Mouse (Mus musculus): ENCODE measurements at regions not wholly inside any gene's neighbourhood (a gene's known extent, or its start where the extent isn't known, plus 50 kb on each side); places are given as distances from the start of the nearest gene placed in this dataset.

DNA sequence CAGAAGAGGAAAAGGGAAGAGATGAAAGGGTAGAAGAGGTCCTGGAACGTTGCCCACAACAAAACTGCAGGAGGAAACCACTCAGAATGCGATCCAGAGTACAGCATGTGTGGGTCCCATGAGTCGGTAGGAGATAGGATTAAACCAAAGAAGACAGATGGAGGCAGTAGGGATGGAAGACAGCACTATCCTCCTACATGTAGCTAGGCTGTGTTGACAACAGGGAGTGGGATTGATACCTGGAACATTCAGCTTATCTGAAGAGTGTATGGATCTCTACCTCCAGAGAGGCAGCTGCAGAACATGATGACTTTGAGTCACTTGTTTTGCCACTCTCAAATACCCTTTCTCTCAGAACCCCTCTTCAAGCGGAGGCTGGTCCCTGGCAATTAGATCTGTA, 399.4 kb upstream of the Camk1g start:
- no peak for DNase-seq (ENCODE audit: extremely low spot score in 1 of 2, low spot score in 2 of 2)
- intact Hi-C loops (cut with DNase I), result no loop called here

DNA sequence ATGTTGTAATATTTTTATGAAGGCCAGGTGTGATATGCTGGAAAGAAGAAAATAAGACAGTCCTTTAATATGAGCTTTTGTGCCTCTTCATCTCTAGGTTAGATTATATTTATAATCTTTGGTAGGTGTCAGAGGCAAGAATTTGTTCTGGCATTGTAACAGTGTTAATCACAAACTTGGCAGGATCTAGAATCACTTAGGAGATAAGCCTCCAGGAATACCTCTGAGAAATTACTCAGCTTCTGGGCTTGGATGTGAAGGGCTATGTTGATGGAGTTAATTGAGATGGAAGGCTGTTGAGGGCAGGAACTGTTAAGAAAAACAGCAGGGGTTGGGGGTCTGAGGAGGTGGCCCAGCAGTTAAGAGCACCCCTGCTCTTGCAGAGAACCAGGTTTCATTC, 394.0 kb upstream of the Camk1g start:
- DNase-seq (ENCODE audit: extremely low spot score in 1 of 2, low spot score in 2 of 2), result no peak
- intact Hi-C loops (cut with DNase I), result no loop called here

DNA sequence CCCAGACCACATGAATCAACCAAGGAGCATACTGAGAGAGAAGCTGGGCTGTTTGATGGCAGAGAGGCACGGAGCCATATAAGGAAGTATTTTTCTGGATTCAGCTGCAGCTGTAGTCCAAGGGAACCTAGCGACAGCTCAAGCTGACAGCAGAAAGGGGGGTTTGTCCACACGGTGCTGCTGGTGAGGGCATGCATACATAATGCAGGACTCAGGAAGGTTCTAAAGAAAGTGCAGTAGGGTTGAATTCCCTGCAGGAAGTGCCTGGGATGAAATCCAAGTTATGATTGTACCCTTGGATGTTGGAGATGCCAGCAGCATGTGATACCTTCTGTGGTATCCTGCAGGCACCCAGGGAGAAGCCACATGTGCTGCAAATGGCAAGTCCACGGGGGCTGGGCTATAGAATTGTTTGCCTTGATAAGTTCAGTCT, 381.7 kb upstream of the Camk1g start:
- no peak for DNase-seq (ENCODE audit: extremely low spot score in 1 of 2, low spot score in 2 of 2)
- intact Hi-C loops (cut with DNase I), result no loop called here

DNA sequence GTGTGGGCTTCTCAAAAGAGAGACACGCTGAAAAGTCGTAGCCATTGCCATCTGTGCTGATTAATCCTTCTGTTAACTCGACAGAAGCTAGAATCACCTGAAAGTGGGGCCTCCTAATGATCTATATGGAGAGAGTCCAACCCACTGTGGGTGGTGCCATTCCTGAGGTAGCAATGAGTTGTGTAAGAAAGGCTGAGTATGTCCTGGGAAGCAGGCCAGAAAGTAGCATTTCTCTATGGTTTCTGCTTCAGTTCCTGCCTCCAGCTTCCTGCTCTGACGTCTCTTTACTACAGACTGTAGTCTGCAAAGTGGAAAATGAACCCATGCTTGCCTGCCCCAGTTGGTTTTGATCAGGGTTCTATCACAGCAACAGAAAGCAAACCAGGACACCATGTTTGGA, 380.8 kb upstream of the Camk1g start:
- no peak for DNase-seq (ENCODE audit: extremely low spot score in 1 of 2, low spot score in 2 of 2)
- intact Hi-C loops (cut with DNase I), result no loop called here

DNA sequence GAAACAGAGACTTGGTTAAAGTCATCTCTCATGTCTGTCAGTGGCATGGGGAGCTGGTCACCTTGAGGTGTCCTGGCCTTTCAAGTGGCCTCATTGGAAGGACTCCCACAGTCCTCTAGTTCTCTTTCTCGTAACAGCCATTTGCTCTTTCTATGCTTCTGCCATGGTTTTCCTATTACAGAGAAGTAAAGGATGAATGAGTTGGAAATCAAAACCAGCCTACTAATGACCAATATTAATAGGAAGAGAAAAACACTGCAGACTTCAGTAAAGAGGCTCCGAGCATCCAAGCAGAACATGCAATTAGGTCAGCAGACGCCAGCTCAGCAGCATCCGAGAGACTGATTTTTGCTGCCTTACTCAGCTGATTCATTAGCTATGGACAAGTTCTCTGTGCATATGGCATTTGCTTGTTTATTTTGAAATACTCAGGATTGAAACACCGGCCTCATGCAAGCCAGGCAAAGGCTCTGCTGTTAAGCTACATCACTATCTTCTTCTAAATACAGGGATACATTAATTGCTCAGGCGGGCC, 377.4 kb upstream of the Camk1g start:
- intact Hi-C loops (cut with DNase I), result no loop called here
- no peak for DNase-seq (ENCODE audit: extremely low spot score in 1 of 2, low spot score in 2 of 2)

DNA sequence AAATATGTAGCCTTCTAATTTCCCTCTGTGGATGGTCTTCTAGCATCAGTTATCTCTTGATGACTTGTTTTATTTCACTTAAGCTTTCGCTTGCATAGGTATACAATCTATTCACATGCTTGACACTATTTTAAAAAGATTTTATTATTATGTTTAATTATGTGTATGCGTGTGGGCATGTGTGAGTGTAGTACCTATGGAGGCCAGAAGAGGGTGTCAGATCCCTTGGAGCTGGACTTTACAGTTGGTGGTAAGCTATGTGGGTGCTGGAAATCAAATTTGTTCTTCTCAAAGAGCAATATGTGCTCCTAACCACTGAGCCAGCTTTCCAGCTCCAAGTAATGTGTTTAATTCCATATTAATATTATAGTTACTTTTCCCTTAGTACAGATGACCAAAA, 372.6 kb upstream of the Camk1g start:
- intact Hi-C loops (cut with DNase I), result no loop called here
- no peak for DNase-seq (ENCODE audit: extremely low spot score in 1 of 2, low spot score in 2 of 2)

DNA sequence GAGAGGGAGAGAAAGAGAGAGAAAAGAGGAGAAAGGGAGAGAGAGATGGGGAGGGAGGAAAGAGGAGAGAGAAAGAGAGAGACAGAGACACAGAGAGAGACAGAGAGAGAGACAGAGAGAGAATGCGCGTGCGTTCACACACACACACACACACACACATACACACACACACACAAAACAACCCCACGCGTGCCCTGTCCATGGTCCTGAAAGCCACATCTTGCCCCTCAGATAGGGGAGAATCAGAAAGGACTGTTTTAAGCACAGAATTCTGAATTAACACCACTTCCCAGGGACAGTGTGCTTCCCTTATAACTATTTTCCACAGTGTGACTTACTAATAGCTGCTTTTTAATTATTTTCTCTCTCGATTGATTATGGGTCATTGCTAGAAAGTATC, 368.7 kb upstream of the Camk1g start:
- no peak for DNase-seq (ENCODE audit: extremely low spot score in 1 of 2, low spot score in 2 of 2)
- intact Hi-C loops (cut with DNase I), result no loop called here

DNA sequence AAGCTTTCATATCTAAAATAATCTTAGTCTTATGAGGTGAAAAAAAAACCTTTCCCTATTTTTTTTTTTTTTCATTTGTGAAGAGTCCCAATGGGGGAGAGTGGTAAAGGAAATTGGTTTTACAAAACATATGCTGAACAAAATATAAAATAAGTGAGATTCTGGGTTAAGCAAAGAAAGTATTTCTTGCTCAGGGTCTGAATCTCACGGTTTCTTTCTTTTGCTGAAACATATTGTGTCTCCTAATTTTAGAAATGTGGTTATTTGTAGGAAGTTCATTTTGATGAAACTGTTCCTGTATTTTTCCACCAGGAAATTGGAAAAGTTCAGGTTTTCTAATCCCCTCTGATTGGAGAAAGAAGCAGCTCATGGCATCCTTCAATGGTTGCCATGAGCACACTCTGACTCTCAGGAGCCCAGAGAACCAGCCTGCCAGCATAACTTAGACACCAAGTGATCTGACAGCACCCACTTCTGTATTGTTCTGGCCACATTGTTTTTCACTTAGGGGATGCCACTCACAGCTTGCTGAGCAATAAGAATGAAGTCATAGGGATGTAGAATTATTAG, 365.9 kb upstream of the Camk1g start:
- no peak for DNase-seq (ENCODE audit: extremely low spot score in 1 of 2, low spot score in 2 of 2)

DNA sequence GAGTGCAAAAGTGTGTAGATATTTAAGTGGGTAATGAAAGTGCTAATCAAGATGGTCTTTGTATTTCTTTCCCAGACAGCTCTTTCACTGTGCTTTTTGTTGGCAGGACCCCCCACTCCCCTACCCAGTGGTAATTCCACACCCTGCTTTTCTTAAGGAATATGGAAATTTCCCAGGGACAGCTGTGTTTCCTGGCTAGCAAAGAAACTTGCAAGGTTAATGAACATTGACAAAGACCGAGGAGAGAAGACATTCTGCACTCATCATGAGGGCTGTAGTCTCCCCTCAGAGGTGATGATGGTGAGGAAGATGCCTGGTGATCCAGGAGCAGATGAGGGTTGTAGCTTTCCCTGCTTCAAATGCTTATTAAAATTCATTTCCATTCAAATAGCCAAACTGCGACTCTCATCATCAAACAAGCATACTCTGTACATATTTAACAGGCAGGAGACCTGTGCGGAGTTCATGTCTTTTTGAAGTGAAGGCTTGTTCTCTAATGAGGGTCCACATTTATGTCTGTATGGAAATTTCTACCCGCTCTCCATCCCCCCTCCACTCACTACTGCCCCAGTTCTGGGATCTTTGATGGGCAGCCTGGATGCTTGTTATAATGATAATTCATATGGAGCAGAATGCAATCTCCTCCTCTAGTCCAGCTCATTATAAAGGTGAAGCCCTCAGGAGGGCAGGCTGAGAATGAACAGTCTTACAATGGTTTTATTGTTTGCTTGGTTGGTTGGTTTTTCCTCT, 364.1 kb upstream of the Camk1g start:
- intact Hi-C loops (cut with DNase I), result no loop called here
- no peak for DNase-seq (ENCODE audit: extremely low spot score in 1 of 2, low spot score in 2 of 2)

More for the DNA sequence above, 365.9 kb upstream of the Camk1g start:
- intact Hi-C loops (cut with DNase I), result no loop called here

DNA sequence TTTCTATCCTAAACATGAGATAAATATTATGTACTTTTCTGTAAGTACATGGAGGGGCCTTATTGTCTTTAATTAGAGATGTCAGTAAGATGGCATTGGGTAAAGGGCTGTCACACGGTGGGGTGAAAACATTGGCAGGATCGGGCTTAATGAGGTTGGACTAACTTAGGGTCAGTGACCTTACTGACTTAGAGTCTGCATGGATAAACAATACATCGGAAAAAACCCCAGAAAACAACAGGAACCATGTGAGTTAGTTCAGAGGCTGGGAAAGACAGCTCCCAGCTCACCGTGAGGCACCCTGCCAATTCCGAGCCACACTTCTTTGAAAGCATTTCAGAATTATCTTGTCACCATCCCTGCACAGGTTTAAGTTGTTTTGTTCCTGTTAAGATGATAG, 363.3 kb upstream of the Camk1g start:
- no peak for DNase-seq (ENCODE audit: extremely low spot score in 1 of 2, low spot score in 2 of 2)
- intact Hi-C loops (cut with DNase I), result no loop called here

DNA sequence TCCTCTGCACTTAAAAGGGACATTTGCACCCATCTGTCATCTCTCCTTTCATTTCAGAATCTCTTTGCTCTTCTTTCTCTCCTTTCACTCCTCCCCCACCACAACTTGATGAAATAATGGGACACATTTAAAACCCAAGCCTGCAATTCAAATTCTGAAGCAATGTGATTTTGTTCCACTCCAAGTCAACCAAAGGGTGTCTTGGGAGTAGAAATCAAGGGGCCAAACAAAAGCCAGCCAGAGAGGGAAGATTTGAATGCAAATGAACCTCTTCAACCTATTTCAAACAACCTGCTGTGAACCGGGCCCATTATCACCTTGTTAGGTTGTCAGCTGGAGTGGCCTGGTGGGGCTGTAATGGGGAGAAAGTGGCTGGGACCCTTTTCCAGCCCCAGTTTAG, 362.0 kb upstream of the Camk1g start:
- no peak for DNase-seq (ENCODE audit: extremely low spot score in 1 of 2, low spot score in 2 of 2)
- intact Hi-C loops (cut with DNase I), result no loop called here

DNA sequence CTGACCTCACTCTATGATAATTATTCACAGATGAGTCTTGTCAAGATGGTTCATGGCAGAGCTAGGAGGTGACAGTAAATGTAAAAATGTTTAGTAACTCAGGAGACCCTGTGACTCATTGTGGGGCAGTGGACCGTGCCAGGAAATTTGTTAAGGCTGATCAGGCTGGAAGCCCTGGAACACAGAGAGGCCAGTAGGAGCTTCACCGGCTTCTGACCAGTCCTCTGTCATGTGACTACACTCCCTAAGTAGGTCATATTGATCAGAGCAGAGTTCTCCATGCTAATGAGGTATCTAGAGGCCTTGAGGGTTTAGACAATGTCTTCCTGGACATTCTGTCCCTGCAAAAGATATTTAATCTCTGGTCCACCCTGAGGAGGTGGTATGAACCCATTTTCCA, 351.8 kb upstream of the Camk1g start:
- DNase-seq (ENCODE audit: extremely low spot score in 1 of 2, low spot score in 2 of 2), result no peak
- intact Hi-C loops (cut with DNase I), result no loop called here

DNA sequence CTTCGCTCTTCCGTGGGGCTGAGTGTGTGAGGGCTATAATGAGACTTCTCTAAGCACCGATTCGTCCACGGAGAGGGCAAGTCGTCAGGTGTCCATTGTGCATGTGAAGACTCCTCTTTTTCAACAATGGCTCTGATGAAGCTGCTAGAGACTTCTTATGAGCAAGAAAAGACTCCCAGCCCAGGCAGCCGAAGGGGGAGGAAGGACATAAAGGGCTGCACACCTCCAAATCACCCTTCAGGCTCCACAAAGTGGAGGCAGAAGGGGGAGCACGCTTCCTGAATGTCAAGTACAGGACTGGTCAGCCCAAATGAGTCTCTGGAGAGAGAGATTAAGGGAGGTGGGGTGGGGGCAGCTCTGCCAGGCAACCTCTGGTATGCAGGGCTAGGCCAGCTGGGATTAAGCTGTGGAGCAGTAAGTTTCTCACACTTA, 350.3 kb upstream of the Camk1g start:
- intact Hi-C loops (cut with DNase I), result no loop called here
- DNase-seq (ENCODE audit: extremely low spot score in 1 of 2, low spot score in 2 of 2), result no peak

DNA sequence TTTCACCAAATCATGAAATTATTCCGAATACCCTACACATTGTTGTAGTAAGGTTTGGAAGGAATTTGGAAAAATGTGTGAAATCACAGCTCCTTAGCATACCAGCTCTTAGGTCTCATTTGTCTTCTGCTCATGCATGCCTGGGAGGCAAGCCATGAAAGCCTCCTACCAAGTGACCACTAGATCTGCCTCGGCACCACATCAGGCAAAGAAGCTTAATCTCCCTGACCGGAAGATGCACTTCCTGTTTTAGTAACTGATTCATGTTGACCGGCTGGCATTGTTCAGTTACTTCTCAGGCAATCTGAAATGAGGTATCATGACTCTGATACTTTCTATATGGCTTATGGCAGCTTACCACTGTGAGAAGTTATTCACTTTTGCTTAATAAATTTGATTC, 345.2 kb upstream of the Camk1g start:
- DNase-seq (ENCODE audit: extremely low spot score in 1 of 2, low spot score in 2 of 2), result no peak

DNA sequence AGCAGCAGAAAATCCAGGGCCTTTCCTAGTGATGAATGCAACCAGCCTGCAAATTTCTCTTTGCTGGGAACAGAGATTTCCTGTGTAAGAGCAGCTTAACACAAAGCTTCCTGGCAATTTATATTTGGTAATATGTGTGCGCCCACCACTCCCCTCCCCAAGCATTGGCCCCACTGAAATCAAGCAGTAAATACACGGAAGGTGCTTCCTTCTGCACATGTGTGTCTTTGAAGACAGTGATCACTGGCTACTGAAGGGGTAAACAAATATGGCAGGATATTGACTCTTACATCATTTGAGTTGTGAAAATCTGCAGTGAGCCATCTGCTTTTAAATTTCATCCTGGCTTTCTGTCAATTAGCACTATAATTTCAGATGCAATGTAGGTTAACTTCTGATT, 344.5 kb upstream of the Camk1g start:
- intact Hi-C loops (cut with DNase I), result no loop called here
- DNase-seq (ENCODE audit: extremely low spot score in 1 of 2, low spot score in 2 of 2), result no peak

More for the DNA sequence above, 345.2 kb upstream of the Camk1g start:
- intact Hi-C loops (cut with DNase I), result no loop called here

DNA sequence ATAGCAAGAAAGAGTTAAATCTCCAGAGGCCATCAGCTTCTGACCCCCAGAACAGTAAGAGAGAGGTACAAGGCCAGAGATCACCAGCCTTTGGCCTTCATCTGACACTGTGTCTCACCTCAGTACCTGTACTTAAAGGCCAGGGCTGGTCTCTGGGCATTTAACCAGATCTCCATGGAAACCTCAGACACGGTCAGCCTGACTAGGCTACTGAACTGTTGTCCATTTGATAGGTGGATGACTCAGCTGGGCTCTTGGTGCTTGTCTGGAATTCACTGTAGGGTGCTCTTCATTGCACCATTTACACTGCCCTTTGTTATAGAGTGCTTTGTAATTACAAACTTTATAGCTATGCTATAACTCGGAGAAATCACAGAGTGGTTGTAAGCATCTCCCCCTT, 335.1 kb upstream of the Camk1g start:
- intact Hi-C loops (cut with DNase I), result no loop called here

DNA sequence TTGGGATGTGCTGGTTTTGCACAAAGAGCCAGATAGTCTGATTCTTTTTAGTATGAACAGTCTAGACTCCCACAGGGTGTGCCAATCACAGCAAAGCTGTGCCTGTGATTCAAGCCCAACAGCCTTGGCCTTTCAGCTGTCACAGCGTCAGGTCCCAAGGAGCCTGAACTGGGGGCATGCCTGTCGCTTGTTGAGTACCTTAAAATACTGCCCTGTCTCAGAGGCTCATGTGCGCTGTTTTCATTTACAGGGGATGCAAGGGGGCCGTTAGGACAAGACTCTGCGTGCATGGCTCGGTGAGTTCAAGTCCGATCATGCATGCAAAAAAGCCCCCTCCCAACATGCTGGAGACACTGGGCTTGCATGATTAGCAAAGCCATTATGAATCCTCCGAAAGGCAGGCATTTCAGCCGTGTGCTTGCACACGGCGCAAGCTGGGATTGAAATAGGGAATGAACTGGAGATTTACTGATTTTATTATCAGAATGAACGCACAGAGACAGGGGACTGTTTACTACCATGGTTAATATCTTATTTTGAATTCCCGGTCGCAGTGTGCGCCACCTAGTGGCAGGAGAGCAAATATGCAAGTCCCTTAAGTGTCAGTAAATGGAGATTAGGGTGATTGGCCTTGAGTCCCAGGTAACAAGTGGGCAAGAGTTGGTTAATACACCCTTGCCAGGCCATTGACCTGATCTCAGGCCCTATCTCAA, 332.8 kb upstream of the Camk1g start:
- no peak for DNase-seq (ENCODE audit: extremely low spot score in 1 of 2, low spot score in 2 of 2)
- intact Hi-C loops (cut with DNase I), result loop anchor here (5.0 kb wide), 1 partner anchor 914 kb away; the partner anchor contains the start of gene Plxna2

More for the DNA sequence above, 335.1 kb upstream of the Camk1g start:
- DNase-seq (ENCODE audit: extremely low spot score in 1 of 2, low spot score in 2 of 2), result no peak

DNA sequence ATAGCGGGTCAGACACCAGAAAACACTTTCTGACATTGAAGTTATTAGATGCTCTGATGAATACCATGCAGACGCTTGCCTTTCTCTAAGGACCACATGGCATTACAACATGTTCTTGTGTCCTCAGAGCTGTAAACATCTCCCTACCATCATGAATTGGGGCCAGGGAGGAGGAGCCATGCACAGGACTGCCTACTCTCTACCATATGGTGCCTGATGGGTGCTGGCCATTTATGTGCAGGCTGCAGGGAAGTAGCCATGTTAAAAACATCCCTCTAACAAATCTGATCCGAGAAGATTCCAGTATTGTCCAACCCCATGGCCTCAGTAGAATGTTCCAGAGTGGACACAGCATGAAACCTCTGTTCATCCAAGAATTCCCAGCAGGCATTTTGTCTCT, 330.1 kb upstream of the Camk1g start:
- intact Hi-C loops (cut with DNase I), result loop anchor here (5.0 kb wide), 1 partner anchor 917 kb away; the partner anchor contains the start of gene Plxna2
- no peak for DNase-seq (ENCODE audit: extremely low spot score in 1 of 2, low spot score in 2 of 2)

DNA sequence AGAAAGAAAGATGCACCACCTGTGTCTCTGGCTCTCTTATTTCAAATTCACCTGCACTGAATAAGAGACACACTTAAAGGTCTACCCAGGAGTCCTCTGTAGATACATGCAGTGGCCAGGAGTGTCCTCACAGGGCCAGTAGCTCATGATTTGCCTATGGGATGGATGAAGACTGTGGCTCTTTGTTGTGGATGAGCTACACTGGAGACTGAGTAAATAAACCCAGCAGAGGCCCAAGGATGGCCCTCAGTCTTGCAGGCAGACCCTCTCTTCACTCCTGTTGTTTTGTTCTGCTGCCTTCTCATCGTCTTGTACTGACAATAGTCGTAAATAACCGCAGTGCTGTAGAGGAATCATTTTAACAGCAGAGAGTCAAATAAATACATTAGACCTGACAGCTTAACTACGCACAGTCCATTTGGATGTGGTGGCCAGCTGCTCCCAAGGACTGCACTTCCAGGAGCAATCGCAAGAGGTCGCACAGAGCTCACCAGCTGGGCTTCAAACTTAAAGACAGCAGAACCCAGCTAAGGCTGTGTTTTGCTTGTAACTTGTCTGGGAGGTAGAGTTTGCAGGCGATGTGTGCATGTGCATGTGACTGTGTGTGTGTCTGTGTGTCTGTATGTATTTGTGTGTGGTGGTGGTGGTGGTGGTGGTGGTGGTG, 328.6 kb upstream of the Camk1g start:
- DNase-seq (ENCODE audit: extremely low spot score in 1 of 2, low spot score in 2 of 2), result peak; percentile 75 to 76
- intact Hi-C loops (cut with DNase I), result loop anchor here (10.0 kb wide), 3 partner anchors 254 to 1116 kb away; no protein-coding TSS in a partner anchor

Data from left cerebral cortex, postnatal 10 days (tissue).